Mouse (Mus musculus): Measurements from ENCODE around the gene Dcn.
A peak's percentile ranks its signal among the peaks of the same experiment; 100 is the strongest.

The Dcn gene

GRCm38 (mm10) chr10:97479004-97479766 is at the start of gene Dcn:
Gene Dcn, plus strand, starts transcription at chr10:97479609.
- DNase-seq = no peak

GRCm38 (mm10) chr10:97436662-97437061 is 42.7 kb upstream of the Dcn start:
- DNase-seq = no peak

GRCm38 (mm10) chr10:97442300-97442699 is 37.1 kb upstream of the Dcn start:
- no peak for DNase-seq

- DNase-seq = no peak
Measured at GRCm38 (mm10) chr10:97446486-97446885, 32.9 kb upstream of the Dcn start.

- no peak for DNase-seq
Measured at GRCm38 (mm10) chr10:97452886-97453285, 26.5 kb upstream of the Dcn start.

GRCm38 (mm10) chr10:97453529-97453928 is 25.9 kb upstream of the Dcn start:
- no peak for DNase-seq

GRCm38 (mm10) chr10:97456993-97457392 is 22.4 kb upstream of the Dcn start:
- DNase-seq = no peak

- DNase-seq = no peak
Measured at GRCm38 (mm10) chr10:97466818-97467217, 12.6 kb upstream of the Dcn start.

GRCm38 (mm10) chr10:97469411-97470140 is 9.8 kb upstream of the Dcn start:
- peak; percentile 13 for DNase-seq

GRCm38 (mm10) chr10:97475460-97475859 is 3.9 kb upstream of the Dcn start:
- DNase-seq = no peak

- no peak for DNase-seq
Measured at GRCm38 (mm10) chr10:97478259-97478658, 1.1 kb upstream of the Dcn start.

- no peak for DNase-seq
Measured at GRCm38 (mm10) chr10:97482150-97482549, 2.7 kb downstream of the Dcn start.

GRCm38 (mm10) chr10:97484049-97484448 is 4.6 kb downstream of the Dcn start:
- no peak for DNase-seq

GRCm38 (mm10) chr10:97485151-97485550 is 5.7 kb downstream of the Dcn start:
- DNase-seq = no peak

GRCm38 (mm10) chr10:97486085-97486484 is 6.7 kb downstream of the Dcn start:
- no peak for DNase-seq

GRCm38 (mm10) chr10:97487269-97487989 is 8.0 kb downstream of the Dcn start:
- DNase-seq = no peak

- no peak for DNase-seq
Measured at GRCm38 (mm10) chr10:97492367-97492980, 13.1 kb downstream of the Dcn start.

- DNase-seq = no peak
Measured at GRCm38 (mm10) chr10:97497646-97498045, 18.2 kb downstream of the Dcn start.

GRCm38 (mm10) chr10:97523366-97523765 is 44.0 kb downstream of the Dcn start:
- no peak for DNase-seq

GRCm38 (mm10) chr10:97535697-97536096 is 56.3 kb downstream of the Dcn start:
- DNase-seq = no peak

GRCm38 (mm10) chr10:97536921-97537320 is 57.5 kb downstream of the Dcn start:
- DNase-seq = no peak

GRCm38 (mm10) chr10:97538202-97538601 is 58.8 kb downstream of the Dcn start:
- no peak for DNase-seq

GRCm38 (mm10) chr10:97547740-97548139 is 68.3 kb downstream of the Dcn start:
- no peak for DNase-seq

Measured in kidney, adult 11 months (tissue).